Mouse (Mus musculus): ENCODE measurements around the gene Myo7a.

The Myo7a gene

GRCm38 (mm10) chr7:98142648-98143047 lies 23.3 kb upstream of the Myo7a start:
- DNase-seq (ENCODE audit: low read depth), result no peak

DNA sequence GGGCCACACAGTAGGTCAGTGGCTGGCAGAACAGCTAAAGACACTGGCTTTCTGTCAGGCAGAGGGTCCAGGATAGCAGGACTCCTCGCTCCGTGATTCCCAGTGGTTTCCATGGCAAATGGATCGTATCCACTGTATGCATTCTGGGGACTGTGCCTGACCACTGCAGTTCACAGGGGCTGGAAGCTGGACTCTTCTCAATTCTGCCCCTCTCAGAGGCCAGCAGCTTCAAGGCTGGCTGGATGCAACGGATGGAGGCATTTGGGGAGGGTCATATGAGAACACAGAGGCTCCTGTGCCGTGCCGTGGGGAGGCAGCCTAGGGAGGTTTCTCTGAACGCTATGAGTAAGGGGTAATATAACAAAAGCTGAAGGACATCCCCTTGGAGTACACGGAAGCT lies 22.9 kb upstream of the Myo7a start:
- DNase-seq (ENCODE audit: low read depth), result no peak

DNA sequence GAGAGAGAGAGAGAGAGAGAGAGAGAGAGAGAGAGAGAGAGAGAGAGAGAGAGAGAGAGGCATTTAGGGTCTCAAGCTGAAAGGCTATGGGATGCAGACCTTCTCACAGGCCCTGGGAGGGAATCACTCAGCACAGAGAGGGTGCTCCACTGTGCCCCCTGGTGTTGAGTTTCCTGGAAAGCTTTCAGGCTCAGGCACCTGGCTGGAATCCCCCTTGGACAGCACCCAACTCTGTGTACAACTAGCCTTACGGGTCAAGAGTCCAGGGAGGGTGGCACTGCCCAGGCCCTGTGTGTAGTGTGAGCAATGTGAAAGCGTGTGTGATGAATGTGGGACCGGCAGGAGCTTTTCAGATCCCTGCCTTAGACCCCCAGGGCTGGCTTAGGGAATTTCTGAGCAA lies 21.9 kb upstream of the Myo7a start:
- peak; percentile 65 for DNase-seq (ENCODE audit: low read depth)

DNA sequence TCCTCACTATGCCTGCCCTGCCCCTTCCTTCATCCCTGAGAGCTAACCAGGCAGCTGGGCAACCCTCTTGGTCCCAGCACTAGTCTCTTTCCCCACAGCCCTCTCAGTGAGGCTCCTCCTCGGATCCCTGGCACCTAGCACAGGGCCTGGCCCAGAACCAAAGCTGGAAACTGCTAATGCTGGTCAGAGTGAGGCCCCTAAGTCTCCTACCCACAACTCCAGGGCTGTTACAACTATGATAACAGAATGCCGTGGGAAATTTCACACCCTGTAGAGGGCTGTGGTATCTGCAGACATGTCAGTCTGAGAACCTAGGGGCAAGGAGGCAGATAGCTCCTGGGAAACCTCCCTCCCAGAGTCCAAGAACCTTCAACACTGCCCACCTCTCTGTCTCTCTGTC lies 21.3 kb upstream of the Myo7a start:
- peak; percentile 62 for DNase-seq (ENCODE audit: low read depth)

DNA sequence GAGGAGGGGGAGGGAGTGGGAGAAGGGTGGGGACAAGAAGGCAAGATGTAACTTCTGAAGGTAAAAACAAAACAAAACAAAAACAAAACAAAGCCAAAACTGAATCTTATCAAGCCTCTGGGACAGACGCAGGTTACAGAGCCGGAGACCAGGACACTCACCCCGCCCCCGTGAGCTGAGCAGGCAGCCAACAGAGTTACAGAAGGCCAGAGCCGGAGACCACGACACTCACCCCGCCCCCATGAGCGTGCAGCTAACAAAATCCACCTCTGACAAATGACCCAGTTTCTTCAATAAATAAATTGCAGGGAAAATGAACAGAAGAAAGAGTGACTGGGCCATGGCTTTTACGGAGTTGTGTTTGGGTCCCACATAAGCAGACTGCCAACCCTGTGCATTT lies 19.9 kb upstream of the Myo7a start:
- DNase-seq (ENCODE audit: low read depth), result no peak

GRCm38 (mm10) chr7:98137995-98138394 lies 18.7 kb upstream of the Myo7a start:
- peak; percentile 37 for DNase-seq (ENCODE audit: low read depth)

- DNase-seq (ENCODE audit: low read depth), result no peak
These were observed 18.3 kb upstream of the Myo7a start for GRCm38 (mm10) chr7:98137583-98137982.

DNA sequence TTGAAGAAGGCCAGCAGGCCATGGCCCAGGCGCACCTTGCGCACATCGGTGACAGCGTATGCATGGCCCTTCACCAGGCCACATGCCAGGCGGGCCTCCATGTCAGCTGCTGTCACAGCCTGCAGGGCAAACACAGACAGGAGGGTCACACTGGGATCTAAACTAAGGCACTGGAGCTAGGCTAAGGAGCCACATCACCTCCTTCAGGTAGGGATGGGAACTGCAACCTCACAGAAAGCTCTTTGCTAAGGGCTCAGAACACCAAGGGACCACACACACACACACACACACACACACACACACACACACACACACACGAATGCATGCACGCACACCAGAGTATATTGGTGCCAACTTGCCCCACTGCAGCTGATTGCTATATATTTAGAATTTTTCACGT lies 12.4 kb upstream of the Myo7a start:
- DNase-seq (ENCODE audit: low read depth), result peak; percentile 9

DNA sequence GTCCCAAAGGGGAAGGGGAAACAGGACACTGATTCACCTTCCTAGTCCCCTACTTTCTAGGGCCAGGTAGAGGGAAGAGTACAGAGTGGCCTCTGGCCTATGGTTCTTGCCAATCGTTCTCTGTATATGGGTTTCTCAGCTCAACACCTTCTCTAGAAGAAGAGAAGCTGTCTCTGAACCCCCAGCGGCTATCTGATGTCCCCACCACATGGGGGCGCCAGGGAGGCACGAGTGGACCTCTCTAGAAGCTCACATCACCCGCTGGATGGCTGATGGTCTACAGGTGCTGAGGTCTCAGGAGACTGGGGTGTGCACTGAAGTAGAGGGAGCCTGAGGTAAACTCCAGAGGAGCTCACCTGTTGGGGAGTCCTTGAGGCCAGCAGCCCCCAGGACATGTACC lies 6.1 kb upstream of the Myo7a start:
- DNase-seq (ENCODE audit: low read depth), result peak; percentile 55

DNA sequence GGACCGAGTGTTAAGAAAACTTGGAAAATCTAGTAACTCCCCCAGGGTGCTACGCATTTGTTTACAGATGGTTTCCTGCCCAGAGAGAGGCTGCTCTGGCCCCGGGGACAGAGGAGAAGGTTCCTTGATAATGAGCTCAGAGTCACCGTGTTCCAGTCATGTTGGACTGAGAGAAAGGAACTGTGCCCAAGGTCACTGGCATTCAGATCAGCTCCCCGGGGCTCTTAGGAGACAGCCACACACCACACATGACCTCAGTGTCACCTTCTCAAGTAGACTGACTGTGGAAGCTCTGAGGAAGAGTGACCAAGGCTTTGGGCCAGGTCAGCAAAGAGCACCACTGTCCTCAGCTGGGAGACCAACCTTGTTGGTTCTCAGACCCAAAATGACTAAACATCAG lies 5.4 kb upstream of the Myo7a start:
- DNase-seq (ENCODE audit: low read depth), result no peak

DNA sequence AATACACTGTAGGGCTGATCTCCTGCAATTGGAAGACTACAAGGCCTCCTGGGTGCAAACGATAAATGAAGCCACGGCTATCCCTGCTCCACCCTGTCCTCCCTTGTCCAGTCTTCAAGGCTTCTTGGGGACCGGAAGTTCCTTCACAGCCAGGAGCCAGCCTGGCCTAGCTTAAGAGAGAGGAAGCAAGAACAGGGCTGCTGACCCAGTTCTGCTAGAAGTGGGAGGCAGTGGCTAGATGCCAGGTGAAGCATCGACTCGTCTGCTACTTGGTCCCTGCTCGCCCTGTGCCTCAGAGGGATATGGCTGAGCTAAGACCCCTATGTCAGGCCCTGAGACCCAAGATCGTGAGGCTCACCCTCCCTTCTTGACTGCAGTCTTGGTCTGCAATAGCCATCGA lies 2.3 kb upstream of the Myo7a start:
- DNase-seq (ENCODE audit: low read depth), result no peak

DNA sequence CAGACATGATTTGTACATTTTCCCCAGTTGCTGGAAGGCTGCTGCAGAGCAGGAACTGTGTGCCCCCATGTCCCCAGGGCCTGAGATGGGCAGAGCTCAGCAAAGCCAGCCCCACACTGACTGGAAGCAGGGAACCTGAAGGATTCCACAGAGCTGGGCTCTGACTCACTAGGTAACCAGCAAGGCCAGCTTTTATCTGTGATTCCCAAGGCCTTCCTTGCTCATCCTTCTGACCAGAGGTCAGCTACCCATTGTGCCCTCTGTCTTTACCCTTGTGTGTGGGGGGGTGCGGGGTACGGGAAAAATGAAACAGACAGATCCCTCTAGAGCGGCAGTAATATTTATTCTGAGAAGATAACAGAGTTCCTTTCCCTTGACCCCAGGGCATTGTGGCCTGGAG lies 1.9 kb upstream of the Myo7a start:
- DNase-seq (ENCODE audit: low read depth), result no peak

DNA sequence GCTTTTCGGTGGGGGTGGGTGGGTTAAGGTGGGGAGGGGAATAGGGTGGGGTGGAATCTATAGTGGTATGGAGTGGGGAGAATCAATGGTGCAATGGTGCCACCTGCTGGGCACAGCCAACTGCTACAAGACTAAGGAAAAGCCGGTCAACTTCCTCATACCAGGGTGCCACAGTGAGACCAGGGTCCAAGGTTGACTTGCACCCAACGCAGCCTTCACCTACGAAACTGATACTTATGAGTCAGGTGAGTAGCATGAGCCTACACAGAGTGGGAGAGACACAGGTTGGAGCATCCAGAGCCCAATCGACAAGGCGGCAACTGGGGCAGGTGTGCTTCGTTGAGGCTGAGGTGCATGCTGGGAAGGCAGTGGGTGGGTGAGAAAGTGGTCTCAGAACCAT lies 1.0 kb upstream of the Myo7a start:
- peak; percentile 84 for DNase-seq (ENCODE audit: low read depth)

- no peak for DNase-seq (ENCODE audit: low read depth)
These were observed 573 bp upstream of the Myo7a start for GRCm38 (mm10) chr7:98119961-98120232.

GRCm38 (mm10) chr7:98117012-98117660 lies 2.2 kb downstream of the Myo7a start:
- DNase-seq (ENCODE audit: low read depth), result peak; percentile 90

GRCm38 (mm10) chr7:98114656-98115055 lies 4.7 kb downstream of the Myo7a start:
- DNase-seq (ENCODE audit: low read depth), result no peak

GRCm38 (mm10) chr7:98111233-98111632 lies 8.1 kb downstream of the Myo7a start:
- DNase-seq (ENCODE audit: low read depth), result no peak

GRCm38 (mm10) chr7:98109771-98110170 lies 9.6 kb downstream of the Myo7a start:
- peak; percentile 20 for DNase-seq (ENCODE audit: low read depth)

GRCm38 (mm10) chr7:98108636-98109430 lies 10.5 kb downstream of the Myo7a start:
- DNase-seq (ENCODE audit: low read depth), result peak; percentile 34

DNA sequence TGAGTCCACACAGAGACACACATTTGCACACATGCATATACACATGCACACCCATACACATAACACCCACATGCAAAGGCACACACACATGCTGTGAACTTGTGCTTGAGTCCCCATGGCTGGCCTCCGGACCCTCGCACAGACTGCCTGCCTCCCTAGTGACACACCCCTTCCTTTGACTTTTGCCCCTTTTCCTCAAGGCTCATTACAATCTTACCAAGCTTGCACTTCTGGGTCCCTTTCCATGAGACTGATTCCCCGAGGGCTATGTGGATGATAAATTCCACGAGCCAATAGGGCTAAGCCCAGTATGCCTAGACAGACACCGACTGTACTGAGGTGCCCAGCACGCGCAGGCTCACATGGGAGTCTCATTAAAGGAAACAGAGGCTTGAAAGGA lies 13.1 kb downstream of the Myo7a start:
- no peak for DNase-seq (ENCODE audit: low read depth)

DNA sequence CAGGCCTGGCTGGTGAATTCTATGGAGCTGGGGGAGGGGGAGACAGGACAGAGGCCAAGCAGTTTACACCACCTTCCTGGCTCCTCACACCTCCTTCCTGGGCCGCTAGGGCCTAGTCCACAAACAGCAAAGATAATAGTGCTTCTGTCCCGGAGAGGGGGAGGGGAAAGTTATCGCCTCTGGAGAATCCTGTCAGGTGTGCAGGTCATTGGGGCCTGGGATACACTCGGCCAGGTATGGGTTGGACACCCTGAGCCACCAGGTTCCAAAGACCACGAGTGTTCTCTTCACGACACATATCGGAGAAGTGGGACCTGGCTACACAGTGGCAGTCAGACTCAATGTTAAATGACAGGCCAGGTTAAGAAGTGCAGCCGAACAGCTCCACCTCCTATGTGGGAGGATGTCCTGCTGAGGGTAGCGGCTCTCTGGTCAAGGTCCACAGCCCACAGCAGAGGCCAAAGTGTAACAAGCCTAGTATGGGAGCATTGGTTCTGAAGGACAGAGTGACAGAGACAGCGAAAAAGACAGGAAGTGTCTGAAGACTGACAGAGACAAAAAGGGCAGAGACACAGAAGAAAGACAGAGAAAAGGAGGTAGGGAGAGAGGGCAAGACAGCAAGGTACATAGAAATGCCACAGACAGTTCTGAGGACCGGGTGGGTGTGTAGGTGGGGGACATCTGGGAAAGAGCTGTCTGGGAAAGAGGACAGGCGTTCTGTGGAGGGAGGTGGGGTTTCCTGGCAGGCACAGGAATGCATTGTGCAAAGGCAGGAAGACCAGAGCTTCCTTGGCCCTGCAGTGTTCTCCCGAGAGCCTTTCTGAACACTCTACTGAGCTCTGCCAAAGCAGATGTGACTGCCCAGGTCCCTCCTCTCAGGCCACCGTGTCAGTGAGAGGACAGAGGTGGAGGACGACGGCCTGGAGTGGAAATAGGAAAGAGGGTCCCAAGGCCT lies 14.6 kb downstream of the Myo7a start:
- no peak for DNase-seq (ENCODE audit: low read depth)

DNA sequence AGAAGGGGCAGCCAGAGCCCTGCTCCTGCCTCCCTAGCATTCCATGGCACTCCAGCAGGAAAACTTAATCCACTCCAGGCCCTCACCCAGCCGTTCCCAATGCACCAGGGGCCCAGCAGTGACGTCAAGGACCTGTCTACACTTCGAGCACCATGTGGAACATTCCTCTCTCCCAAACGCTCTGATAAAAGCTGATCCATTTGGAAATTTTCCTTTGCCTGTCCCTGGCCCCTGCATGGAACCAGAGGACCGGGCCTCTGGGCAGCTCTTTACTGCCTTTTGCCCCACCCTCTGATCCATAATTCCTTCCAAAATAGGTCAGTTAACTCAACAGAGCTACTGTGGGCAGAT lies 15.4 kb downstream of the Myo7a start:
- peak; percentile 69 for DNase-seq (ENCODE audit: low read depth)

Data from NIH3T3 (cell line).